Mouse (Mus musculus): ENCODE results near the gene Pgbd1. TPM values are rescaled to one million over a fixed set of nuclear protein-coding genes. Genes with fewer than 3 reads are reported as not detected.
"Not testable (repeated sequence)": the region's sequence is repeated elsewhere in the genome, so short reads cannot be mapped to it uniquely, and the experiment has no call there.

The Pgbd1 gene
- 3.2 and 3.9 TPM in 2 replicates for polyA plus RNA-seq (2015; fragmentation: Nextera tagmentation; extraction: Ambion mirVana)

DNA sequence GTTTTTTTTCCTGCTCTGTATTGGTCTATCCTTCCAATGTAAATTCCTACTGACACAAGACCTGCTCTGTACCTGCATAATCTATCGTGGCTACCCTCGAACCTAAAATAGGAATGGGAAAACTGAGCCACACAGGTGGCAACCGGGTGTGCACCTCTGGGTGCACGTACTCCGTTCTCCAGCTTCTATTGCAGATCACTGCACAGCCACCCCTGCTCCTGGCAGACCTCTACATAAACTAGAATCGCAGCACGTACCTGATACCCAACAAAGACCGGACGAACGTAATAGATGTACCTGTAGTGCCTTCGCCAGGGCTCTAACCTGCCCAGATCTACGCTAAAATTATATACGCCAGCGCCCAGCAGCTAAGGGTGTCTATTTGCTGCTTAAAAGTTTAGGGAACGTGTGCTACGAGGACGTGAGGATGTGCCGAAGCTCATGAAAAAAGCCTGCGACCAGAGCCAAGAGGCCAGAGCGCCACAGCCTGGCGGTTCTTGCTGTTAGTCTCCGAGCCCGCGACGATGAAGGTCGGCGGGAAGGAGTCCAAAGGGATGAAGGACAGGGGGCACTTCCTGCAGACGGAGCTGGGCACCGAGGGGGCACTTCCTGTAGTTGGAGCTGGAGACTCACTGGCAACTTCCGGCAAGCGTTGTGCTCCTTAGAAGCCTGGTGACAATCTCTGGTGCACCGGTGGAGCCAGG lies at the start of gene Pgbd1:
Pgbd1 (minus strand) TSS at position 556 of the 704 bp plus-strand sequence.
- Histone ChIP-seq H3K9me3 (replicated peaks; ENCODE audit: control insufficient read depth, low read length) (no peaks in the 10 kb centered on the region), H3K4me3 (ENCODE audit: low read length) (peak within 1 kb of the TSS; percentile 57), H3K36me3 (ENCODE audit: control insufficient read depth, insufficient read depth) (peaks cover 22% of the 10 kb centered on the region), H3K9ac (ENCODE audit: low read length) (peak within 1 kb of the TSS; percentile 73), H3K4me2 (ENCODE audit: low read depth, low read length) (peak within 1 kb of the TSS; percentile 74), H3K27me3 (ENCODE audit: control insufficient read depth, insufficient read depth, low read length) (no peaks in the 10 kb centered on the region), H3K4me1 (ENCODE audit: control insufficient read depth, insufficient read depth, low read length) (peaks cover 5% of the 10 kb centered on the region; the same call in 1 of the 2 replicates), H3K27ac (ENCODE audit: low read length) (peak within 1 kb of the TSS; percentile 86)
- WGBS, result under 1% methylated on average over 32 of the region's 32 CpGs
- ATAC-seq (replicated peaks; ENCODE audit: extremely low read depth, insufficient read depth, low FRiP score), result peak; percentile 86

DNA sequence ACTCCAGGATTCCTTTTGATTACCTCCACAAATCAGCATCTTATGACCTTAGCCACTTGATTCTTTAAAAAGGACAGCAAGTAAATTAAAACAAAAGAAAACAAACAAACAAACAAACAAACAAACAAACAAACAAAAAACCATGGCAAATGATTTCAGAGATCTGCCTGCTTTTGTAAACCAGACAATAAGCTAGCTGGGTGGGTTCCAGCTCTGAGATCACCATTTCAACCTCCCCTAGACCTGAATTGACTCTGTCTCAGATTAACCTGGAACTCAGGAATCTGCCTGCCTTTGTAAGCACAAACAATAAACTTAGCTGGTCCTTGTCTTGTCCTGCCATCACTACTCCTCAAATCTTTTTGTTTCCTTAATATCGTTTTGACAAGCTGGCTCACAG lies 46.0 kb upstream of the Pgbd1 start:
- Histone ChIP-seq H3K27ac (ENCODE audit: low read length) (no peak overlapping the region), H3K9me3 (replicated peaks; ENCODE audit: control insufficient read depth, low read length) (peaks cover 4% of the 10 kb centered on the region; the same call in 1 of the 2 replicates), H3K4me2 (ENCODE audit: low read depth, low read length) (no peak overlapping the region), H3K4me3 (ENCODE audit: low read length) (no peak overlapping the region), H3K36me3 (ENCODE audit: control insufficient read depth, insufficient read depth) (no peaks in the 10 kb centered on the region; the same call in 1 of the 2 replicates), H3K4me1 (ENCODE audit: control insufficient read depth, insufficient read depth, low read length) (no peaks in the 10 kb centered on the region), H3K27me3 (ENCODE audit: control insufficient read depth, insufficient read depth, low read length) (no peaks in the 10 kb centered on the region), H3K9ac (ENCODE audit: low read length) (no peak overlapping the region)
- no peak for ATAC-seq (replicated peaks; ENCODE audit: extremely low read depth, insufficient read depth, low FRiP score)
- WGBS, result 84% methylated on average over 1 of the region's 1 CpGs

DNA sequence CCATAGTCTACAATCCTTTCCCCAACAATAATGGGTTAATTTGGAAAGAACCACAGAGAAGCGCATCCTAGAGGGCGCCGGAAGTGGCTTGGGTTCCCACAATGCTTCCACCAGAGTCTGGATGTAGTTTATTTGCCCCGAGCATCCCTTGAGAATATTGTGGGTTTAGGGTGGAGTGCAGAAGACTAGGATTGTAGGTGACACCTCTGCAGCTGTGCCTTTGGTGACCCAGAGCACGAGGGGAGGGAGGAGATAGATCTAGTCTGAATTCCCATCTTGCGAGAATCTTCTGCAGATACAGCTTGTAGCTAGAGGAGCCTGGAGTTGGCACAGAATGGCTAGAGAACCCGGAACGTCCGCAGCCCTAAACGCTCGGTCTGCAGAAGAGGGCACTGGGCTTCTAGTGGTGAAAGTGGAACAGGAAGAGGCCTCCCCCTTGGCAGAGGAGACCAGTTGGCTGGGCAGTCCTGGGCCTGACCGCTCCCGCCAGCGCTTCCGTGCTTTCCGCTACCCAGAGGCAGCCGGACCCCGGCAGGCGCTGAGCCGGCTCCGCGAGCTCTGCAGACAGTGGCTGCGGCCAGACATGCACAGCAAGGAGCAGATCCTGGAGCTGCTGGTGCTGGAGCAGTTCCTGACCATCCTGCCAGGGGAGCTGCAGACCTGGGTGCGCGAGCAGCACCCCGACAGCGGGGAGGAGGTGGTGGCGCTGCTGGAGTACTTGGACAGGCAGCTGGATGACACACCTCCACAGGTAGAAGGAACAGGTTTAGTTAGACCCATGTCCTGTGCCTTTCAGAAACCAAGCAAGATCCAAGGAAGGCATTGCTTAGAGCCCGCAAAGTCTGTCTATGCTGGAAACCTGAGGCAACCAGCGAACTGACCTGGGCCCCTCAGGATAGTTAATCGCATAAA lies 38.2 kb upstream of the Pgbd1 start, which contains the start of the genes Zkscan4 and Gm10065:
Zkscan4 (plus strand) TSS at position 149 of the 912 bp plus-strand sequence.
Gm10065 (minus strand) TSS at position 683 of the 912 bp plus-strand sequence.
- H3K9ac ChIP-seq (ENCODE audit: low read length), result peak within 1 kb of the TSS; percentile 72
- peak within 1 kb of the TSS; percentile 80 for H3K27ac ChIP-seq (ENCODE audit: low read length)
- not testable (repeated sequence) for H3K4me1 ChIP-seq (ENCODE audit: control insufficient read depth, insufficient read depth, low read length); H3K27me3 ChIP-seq (ENCODE audit: control insufficient read depth, insufficient read depth, low read length); H3K36me3 ChIP-seq (ENCODE audit: control insufficient read depth, insufficient read depth); H3K9me3 ChIP-seq (replicated peaks; ENCODE audit: control insufficient read depth, low read length)
- WGBS, result 5% methylated on average over 19 of the region's 31 CpGs
- peak within 1 kb of the TSS; percentile 66 for H3K4me2 ChIP-seq (ENCODE audit: low read depth, low read length)
- H3K4me3 ChIP-seq (ENCODE audit: low read length), result peak within 1 kb of the TSS; percentile 70
- peak; percentile 75 for ATAC-seq (replicated peaks; ENCODE audit: extremely low read depth, insufficient read depth, low FRiP score)

DNA sequence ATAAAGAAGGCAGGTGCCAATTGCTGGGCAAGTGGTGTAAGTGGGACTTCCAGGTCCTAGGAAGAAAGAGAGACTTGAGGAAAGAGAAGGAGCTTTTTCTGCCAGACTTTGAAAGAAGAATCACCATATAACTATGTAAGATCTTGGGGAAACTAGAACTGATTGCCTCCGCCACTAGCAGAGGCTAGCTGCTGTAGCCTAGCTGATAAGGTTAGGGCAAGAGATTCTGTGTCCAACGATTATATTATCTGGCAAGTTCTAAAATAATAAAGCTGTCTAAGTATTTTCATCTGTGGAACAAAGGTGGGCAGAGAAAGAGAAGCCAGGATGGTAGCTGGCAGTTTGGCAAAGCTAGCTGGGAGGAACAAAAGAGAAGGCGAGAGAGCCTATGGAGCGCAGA lies 31.6 kb upstream of the Pgbd1 start:
- H3K36me3 ChIP-seq (ENCODE audit: control insufficient read depth, insufficient read depth), result no peaks in the 10 kb centered on the region
- H3K27me3 ChIP-seq (ENCODE audit: control insufficient read depth, insufficient read depth, low read length), result no peaks in the 10 kb centered on the region
- H3K4me3 ChIP-seq (ENCODE audit: low read length), result no peak overlapping the region
- no peak overlapping the region for H3K4me2 ChIP-seq (ENCODE audit: low read depth, low read length)
- 36% methylated on average over 4 of the region's 4 CpGs for WGBS
- no peak overlapping the region for H3K27ac ChIP-seq (ENCODE audit: low read length)
- no peak overlapping the region for H3K9ac ChIP-seq (ENCODE audit: low read length)
- no peaks in the 10 kb centered on the region for H3K4me1 ChIP-seq (ENCODE audit: control insufficient read depth, insufficient read depth, low read length)
- no peak for ATAC-seq (replicated peaks; ENCODE audit: extremely low read depth, insufficient read depth, low FRiP score)
- H3K9me3 ChIP-seq (replicated peaks; ENCODE audit: control insufficient read depth, low read length), result no peaks in the 10 kb centered on the region

DNA sequence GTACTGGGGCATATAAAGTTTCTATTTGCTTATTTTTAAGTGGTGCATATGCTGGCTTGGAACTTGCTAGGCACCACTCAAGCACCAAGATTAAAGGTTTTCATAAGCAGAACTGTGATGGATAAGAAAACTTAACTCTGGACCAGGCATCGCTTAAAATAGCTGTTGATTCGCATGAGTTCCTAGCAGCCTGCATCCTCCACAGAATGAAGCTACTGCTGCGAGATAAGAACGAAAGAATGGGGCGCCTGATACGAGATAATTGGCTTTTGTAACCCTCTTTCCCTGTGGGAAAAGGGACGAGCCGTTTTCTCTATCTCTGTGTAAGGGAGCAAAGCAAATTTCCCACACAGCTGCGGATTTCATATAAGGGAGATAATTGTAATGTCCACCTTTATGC lies 28.2 kb upstream of the Pgbd1 start:
- Histone ChIP-seq H3K27me3 (ENCODE audit: control insufficient read depth, insufficient read depth, low read length) (no peaks in the 10 kb centered on the region), H3K9me3 (replicated peaks; ENCODE audit: control insufficient read depth, low read length) (no peaks in the 10 kb centered on the region), H3K4me3 (ENCODE audit: low read length) (peak overlapping the region; percentile 76; the same call in 1 of the 2 replicates), H3K4me1 (ENCODE audit: control insufficient read depth, insufficient read depth, low read length) (no peaks in the 10 kb centered on the region), H3K9ac (ENCODE audit: low read length) (peak overlapping the region; percentile 18; the same call in 1 of the 2 replicates), H3K36me3 (ENCODE audit: control insufficient read depth, insufficient read depth) (no peaks in the 10 kb centered on the region), H3K27ac (ENCODE audit: low read length) (no peak overlapping the region), H3K4me2 (ENCODE audit: low read depth, low read length) (peak overlapping the region; percentile 98)
- no peak for ATAC-seq (replicated peaks; ENCODE audit: extremely low read depth, insufficient read depth, low FRiP score)
- 10% methylated on average over 9 of the region's 9 CpGs for WGBS

DNA sequence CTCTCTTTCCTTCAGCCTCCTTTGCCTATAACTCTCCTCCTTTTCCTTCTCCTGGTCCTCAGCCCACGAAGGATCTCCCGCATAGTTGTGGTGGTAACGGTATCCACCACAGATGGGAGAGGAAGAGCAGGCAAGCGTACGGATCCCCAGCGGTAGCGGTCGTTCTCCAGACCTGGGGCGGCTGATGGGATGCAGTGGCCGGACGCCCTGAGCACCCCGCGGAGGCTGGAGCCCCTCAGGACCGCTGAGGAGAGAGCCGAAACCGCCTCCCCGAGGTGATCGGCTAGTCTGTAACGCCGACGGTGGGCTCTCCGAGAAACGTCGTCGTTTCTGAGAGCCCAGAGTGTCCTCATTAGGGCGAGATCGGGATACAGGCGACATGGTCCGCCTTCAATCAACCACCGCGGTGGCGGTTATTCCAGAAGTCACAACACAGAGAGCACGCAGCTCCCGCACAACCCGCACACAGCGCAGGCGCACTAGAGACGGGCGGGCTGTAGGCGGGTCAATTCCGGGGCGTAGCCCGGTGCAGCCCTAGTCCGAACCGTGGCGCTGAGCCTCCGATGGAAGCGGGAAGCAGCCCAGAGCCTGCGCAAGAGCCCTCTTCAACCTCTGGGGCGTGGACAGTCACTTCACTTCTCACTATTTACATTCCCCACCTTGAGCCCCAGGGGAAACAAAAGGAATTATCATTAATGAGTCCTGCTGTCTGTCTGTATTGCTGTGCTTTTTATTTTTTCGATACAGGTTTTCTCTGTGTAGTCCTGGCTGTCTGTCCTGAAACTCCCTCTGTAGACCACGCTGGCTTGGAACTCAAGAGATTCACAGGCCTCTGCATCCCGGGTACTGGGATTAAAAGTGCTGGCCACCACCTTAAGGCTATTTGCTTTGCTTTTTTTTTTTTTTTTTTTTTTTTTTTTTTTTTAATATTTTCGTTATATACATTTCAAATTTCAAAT lies 27.5 kb upstream of the Pgbd1 start, which contains the start of gene Nkapl:
Nkapl (minus strand) TSS at position 449 of the 959 bp plus-strand sequence.
- no peaks in the 10 kb centered on the region for H3K9me3 ChIP-seq (replicated peaks; ENCODE audit: control insufficient read depth, low read length)
- peak within 1 kb of the TSS; percentile 88 for H3K9ac ChIP-seq (ENCODE audit: low read length)
- H3K4me1 ChIP-seq (ENCODE audit: control insufficient read depth, insufficient read depth, low read length), result no peaks in the 10 kb centered on the region
- ATAC-seq (replicated peaks; ENCODE audit: extremely low read depth, insufficient read depth, low FRiP score), result peak; percentile 99
- 1% methylated on average over 54 of the region's 54 CpGs for WGBS
- peak within 1 kb of the TSS; percentile 76 for H3K4me3 ChIP-seq (ENCODE audit: low read length)
- H3K36me3 ChIP-seq (ENCODE audit: control insufficient read depth, insufficient read depth), result no peaks in the 10 kb centered on the region
- no peaks in the 10 kb centered on the region for H3K27me3 ChIP-seq (ENCODE audit: control insufficient read depth, insufficient read depth, low read length)
- H3K27ac ChIP-seq (ENCODE audit: low read length), result peak within 1 kb of the TSS; percentile 48
- peak within 1 kb of the TSS; percentile 98 for H3K4me2 ChIP-seq (ENCODE audit: low read depth, low read length)

DNA sequence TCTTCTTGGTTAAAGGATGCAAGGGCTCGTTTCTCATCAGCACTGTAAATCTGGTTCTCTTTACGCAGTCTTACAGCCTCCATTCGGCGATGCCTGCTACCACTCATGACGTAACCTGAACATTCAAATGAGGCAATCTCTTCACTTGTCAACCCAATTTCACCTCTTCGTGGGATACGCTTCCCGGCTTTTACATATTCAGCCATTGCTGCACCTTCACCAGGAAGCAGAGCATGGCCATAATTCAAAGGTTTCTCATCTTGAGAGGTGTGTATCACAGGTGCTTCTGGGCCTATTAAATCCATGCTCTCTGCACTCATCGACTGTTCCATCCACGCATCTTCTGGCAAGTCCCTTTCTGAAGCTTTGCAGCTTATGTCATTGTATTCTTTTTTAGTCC lies 26.5 kb upstream of the Pgbd1 start:
- H3K36me3 ChIP-seq (ENCODE audit: control insufficient read depth, insufficient read depth), result no peaks in the 10 kb centered on the region
- WGBS, result 84% methylated on average over 10 of the region's 10 CpGs
- no peaks in the 10 kb centered on the region for H3K4me1 ChIP-seq (ENCODE audit: control insufficient read depth, insufficient read depth, low read length)
- H3K27me3 ChIP-seq (ENCODE audit: control insufficient read depth, insufficient read depth, low read length), result no peaks in the 10 kb centered on the region
- H3K9ac ChIP-seq (ENCODE audit: low read length), result no peak overlapping the region
- no peaks in the 10 kb centered on the region for H3K9me3 ChIP-seq (replicated peaks; ENCODE audit: control insufficient read depth, low read length)
- no peak overlapping the region for H3K4me3 ChIP-seq (ENCODE audit: low read length)
- H3K4me2 ChIP-seq (ENCODE audit: low read depth, low read length), result no peak overlapping the region
- ATAC-seq (replicated peaks; ENCODE audit: extremely low read depth, insufficient read depth, low FRiP score), result no peak
- no peak overlapping the region for H3K27ac ChIP-seq (ENCODE audit: low read length)

DNA sequence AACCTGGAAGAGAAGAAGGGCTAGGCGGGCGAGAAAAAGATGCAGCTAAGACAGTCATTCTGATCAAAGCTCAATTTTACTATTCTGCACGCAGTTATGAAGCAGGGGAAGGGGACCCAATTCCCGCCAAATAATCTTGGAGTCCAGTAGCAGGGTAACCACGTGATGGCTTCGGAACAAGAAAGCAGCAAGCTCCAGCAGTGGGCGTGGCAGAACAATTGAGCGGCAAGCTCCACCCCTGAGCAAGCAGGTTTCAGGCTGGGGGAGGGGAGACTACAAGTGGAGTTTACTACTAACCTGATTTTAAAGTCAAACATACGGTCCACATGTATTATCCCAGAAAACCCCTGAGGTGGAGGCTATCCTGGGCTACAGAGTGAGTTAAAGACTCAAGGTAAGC lies 21.7 kb upstream of the Pgbd1 start:
- H3K9me3 ChIP-seq (replicated peaks; ENCODE audit: control insufficient read depth, low read length); H3K27ac ChIP-seq (ENCODE audit: low read length); H3K4me1 ChIP-seq (ENCODE audit: control insufficient read depth, insufficient read depth, low read length); H3K27me3 ChIP-seq (ENCODE audit: control insufficient read depth, insufficient read depth, low read length); H3K4me3 ChIP-seq (ENCODE audit: low read length); H3K9ac ChIP-seq (ENCODE audit: low read length); H3K4me2 ChIP-seq (ENCODE audit: low read depth, low read length); ATAC-seq (replicated peaks; ENCODE audit: extremely low read depth, insufficient read depth, low FRiP score); H3K36me3 ChIP-seq (ENCODE audit: control insufficient read depth, insufficient read depth): not testable (repeated sequence)
- WGBS, result 51% methylated on average over 9 of the region's 9 CpGs

Measured in heart, embryonic 16.5 days (tissue).